Comparison of ENCODE assay signal across 14 mouse cellular contexts in the genomic region with DNA sequence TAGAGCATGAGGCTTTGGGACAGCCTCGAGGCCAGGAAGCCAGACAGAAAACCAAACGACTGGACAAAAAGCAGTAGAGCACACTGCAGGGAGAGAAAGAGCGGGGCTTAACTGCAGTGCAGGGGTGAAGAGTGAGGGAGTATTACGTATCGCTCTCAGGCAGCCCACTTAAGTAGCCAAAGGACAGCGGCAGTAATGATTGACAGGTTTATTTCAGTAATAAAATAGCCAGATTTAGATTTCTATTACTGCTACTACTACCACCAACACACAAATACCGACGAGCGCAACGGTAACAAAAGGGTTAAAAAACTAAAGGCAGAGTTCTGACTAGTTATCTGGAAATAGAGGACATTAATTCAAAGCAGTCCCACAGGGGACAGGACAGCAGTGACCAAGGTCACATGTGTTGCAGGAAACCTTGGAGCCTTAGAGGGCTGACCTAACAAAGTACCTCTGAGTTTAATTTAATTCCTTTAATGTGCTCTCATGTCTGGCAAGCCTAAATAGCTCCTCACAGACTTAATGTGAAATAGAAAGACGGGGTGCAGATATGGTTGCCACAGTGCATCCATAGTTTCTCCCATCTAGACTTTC.
DNase-seq lines count a peak whose midpoint lies in the region; ATAC-seq and TF ChIP-seq lines count a peak whose summit lies in the region.
"Had no signal": no experiment of that assay in that cellular context is flagged by ENCODE, and none has a peak within 500 bp of the region (broad histone marks: within the 10 kb centered on the region; RNA-seq: fewer than 3 reads in every experiment).

No protein-coding gene starts in this region.

- no peaks in the 10 kb centered on the region for H3K27me3 ChIP-seq in cerebellum, adult 2 months (ENCODE audit: control insufficient read depth, insufficient read depth, low read length)
- no peaks in the 10 kb centered on the region for H3K27me3 ChIP-seq in intestine, embryonic 14.5 days (replicated peaks; ENCODE audit: control insufficient read depth, insufficient read depth, low read length)
- H3K27me3 ChIP-seq in intestine, postnatal 0 days (replicated peaks; ENCODE audit: control insufficient read depth, insufficient read depth, low read length) = no peaks in the 10 kb centered on the region
- H3K27me3 ChIP-seq: embryonic facial prominence, embryonic 15.5 days; liver, embryonic 12.5 days had no signal

- no peak for TF ChIP-seq POLR2A in cerebellum, adult 2 months (IDR thresholded peaks at IDR 0.05; ENCODE audit: borderline replicate concordance, insufficient read depth, low read length)

- H3K9ac ChIP-seq in intestine, embryonic 14.5 days (ENCODE audit: low read length) = no peak overlapping the region
- H3K9ac ChIP-seq in intestine, postnatal 0 days (ENCODE audit: low read depth, low read length) = no peak overlapping the region
- H3K9ac ChIP-seq: embryonic facial prominence, embryonic 15.5 days; liver, embryonic 12.5 days had no signal

- no peak overlapping the region for H3K4me2 ChIP-seq in intestine, embryonic 14.5 days (ENCODE audit: low read length)
- H3K4me2 ChIP-seq in intestine, postnatal 0 days (replicated peaks; ENCODE audit: low read depth) = no peak overlapping the region
- H3K4me2 ChIP-seq: embryonic facial prominence, embryonic 15.5 days; liver, embryonic 12.5 days had no signal

- H3K4me3 ChIP-seq in cerebellum, adult 2 months (replicated peaks; ENCODE audit: insufficient read depth, low read depth, low read length) = no peak overlapping the region
- H3K4me3 ChIP-seq in intestine, embryonic 14.5 days (ENCODE audit: low read depth, low read length) = no peak overlapping the region
- H3K4me3 ChIP-seq in intestine, postnatal 0 days (ENCODE audit: low read depth, low read length) = no peak overlapping the region
- H3K4me3 ChIP-seq: embryonic facial prominence, embryonic 15.5 days; liver, embryonic 12.5 days had no signal

- peaks cover 28% of the 10 kb centered on the region for H3K36me3 ChIP-seq in intestine, embryonic 14.5 days (ENCODE audit: control insufficient read depth, insufficient read depth, low read length)
- H3K36me3 ChIP-seq in intestine, postnatal 0 days (ENCODE audit: control insufficient read depth, insufficient read depth) = peaks cover 11% of the 10 kb centered on the region; the same call in 1 of the 2 replicates

- TF ChIP-seq CTCF in cerebellum, adult 2 months (IDR thresholded peaks at IDR 0.05; ENCODE audit: borderline replicate concordance, insufficient read depth, low read depth, low read length) = no peak
- no peak for TF ChIP-seq CTCF in intestine, postnatal 0 days (IDR thresholded peaks at IDR 0.05; ENCODE audit: low read depth)

- H3K27ac ChIP-seq in cerebellum, adult 2 months (ENCODE audit: insufficient read depth, low read length) = peak overlapping the region; percentile 2; the same call in 1 of the 2 replicates
- 0 out of 2 replicates have a peak overlapping the region, but pooled peaks have one; percentile 14 for H3K27ac ChIP-seq in intestine, embryonic 14.5 days (ENCODE audit: low read depth)
- no peak overlapping the region for H3K27ac ChIP-seq in intestine, postnatal 0 days (ENCODE audit: low read depth, low read length)
- H3K27ac ChIP-seq: embryonic facial prominence, embryonic 15.5 days; liver, embryonic 12.5 days had no signal

- 72% methylated on average over 11 of the region's 11 CpGs for WGBS in cerebellum, adult 2 months
- WGBS in intestine, embryonic 14.5 days = 44% methylated on average over 11 of the region's 11 CpGs
- WGBS in intestine, postnatal 0 days = 35% methylated on average over 11 of the region's 11 CpGs

- no peak for DNase-seq in cerebellum, adult 2 months
- no peak for DNase-seq in cerebellum, postnatal 36 days
- no peak for DNase-seq in intestine, embryonic 14.5 days (ENCODE audit: low spot score)
- DNase-seq in 416B (ENCODE audit: low read depth) (peak; percentile 36), liver (no peak)
- DNase-seq in hindlimb bud, embryonic 11.5 days (ENCODE audit: extremely low spot score, low read depth, low spot score) = peak; percentile 64
- DNase-seq: B cell, adult 2 months; cerebellum, adult 8-10 months; layer of hippocampus, adult 9-11 months; lung, postnatal 36 days had no signal

- no peaks in the 10 kb centered on the region for H3K9me3 ChIP-seq in intestine, embryonic 14.5 days (ENCODE audit: control insufficient read depth, low read length)
- H3K9me3 ChIP-seq in intestine, postnatal 0 days (ENCODE audit: control insufficient read depth) = no peaks in the 10 kb centered on the region
- H3K9me3 ChIP-seq: embryonic facial prominence, embryonic 15.5 days; liver, embryonic 12.5 days had no signal

- ATAC-seq in intestine, embryonic 14.5 days (replicated peaks; ENCODE audit: low FRiP score, low TSS enrichment, low read depth) = 0 out of 2 replicates have a peak, but pooled peaks have one; percentile 53
- ATAC-seq in intestine, postnatal 0 days = no peak
- ATAC-seq in megakaryocyte progenitor cell, adult 5-6 weeks (replicated peaks; ENCODE audit: poor library complexity) = no peak
- ATAC-seq: liver, embryonic 12.5 days had no signal

- H3K4me1 ChIP-seq in cerebellum, adult 2 months (ENCODE audit: control insufficient read depth, insufficient read depth, low read length) = peaks cover 37% of the 10 kb centered on the region
- H3K4me1 ChIP-seq in intestine, embryonic 14.5 days (replicated peaks; ENCODE audit: control insufficient read depth, insufficient read depth, low read length) = peaks cover 8% of the 10 kb centered on the region
- no peaks in the 10 kb centered on the region for H3K4me1 ChIP-seq in intestine, postnatal 0 days (replicated peaks; ENCODE audit: control insufficient read depth, insufficient read depth, low read length)
- H3K4me1 ChIP-seq: embryonic facial prominence, embryonic 15.5 days had no signal

Comparison
In these comparisons a context has a peak if more than half of its experiments do, and no peak if none do; other contexts are left out.
1. DNase-seq: peak in 416B (single experiment) and hindlimb bud, embryonic 11.5 days (single experiment); none in cerebellum, adult 2 months (0 of 2), cerebellum, postnatal 36 days (0 of 2), intestine, embryonic 14.5 days (single experiment) and liver (single experiment).